Mouse (Mus musculus): ENCODE measurements around the gene Fbxo4. TPM values are rescaled to one million over a fixed set of nuclear protein-coding genes. Genes with fewer than 3 reads are reported as not detected.

The Fbxo4 gene
- polyA plus RNA-seq (2012; rRNA removed): 5.9 and 6.8 TPM in 2 replicates

- under 1% methylated on average over 61 of the region's 61 CpGs for WGBS
- Histone ChIP-seq H3K4me3 (ENCODE audit: extremely low read depth, insufficient read depth, insufficient read length) (peak within 1 kb of the TSS; percentile 68), H3K27ac (ENCODE audit: insufficient read depth, low read length) (peak within 1 kb of the TSS; percentile 96), H3K36me3 (ENCODE audit: control insufficient read depth, insufficient read depth, low read length) (peaks cover 3% of the 10 kb centered on the region; the same call in 1 of the 2 replicates), H3K4me1 (ENCODE audit: control insufficient read depth, insufficient read depth, insufficient read length) (peaks cover 4% of the 10 kb centered on the region), H3K27me3 (ENCODE audit: control insufficient read depth, insufficient read depth, low read length) (no peaks in the 10 kb centered on the region)
- peak in 1 of 2 experiments; percentile 62 for DNase-seq (ENCODE audit: low read depth in 1 of 2, low spot score in 2 of 2)
- no peak; the same call in none of the 2 replicates for TF ChIP-seq POLR2A (IDR thresholded peaks at IDR 0.05; ENCODE audit: low read depth, low read length)
- TF ChIP-seq CTCF (IDR thresholded peaks at IDR 0.05; ENCODE audit: extremely low read depth, insufficient read depth, insufficient read length, insufficient replicate concordance): no peak
Measured at GRCm38 (mm10) chr15:3979061-3979848, at the start of gene Fbxo4. Fbxo4 (minus strand) TSS chr15:3979573.

GRCm38 (mm10) chr15:4028960-4029359 lies 49.6 kb upstream of the Fbxo4 start:
- Histone ChIP-seq H3K27me3 (ENCODE audit: control insufficient read depth, insufficient read depth, low read length) (no peaks in the 10 kb centered on the region), H3K4me3 (ENCODE audit: extremely low read depth, insufficient read depth, insufficient read length) (no peak overlapping the region), H3K4me1 (ENCODE audit: control insufficient read depth, insufficient read depth, insufficient read length) (peaks cover 4% of the 10 kb centered on the region; the same call in 1 of the 2 replicates), H3K36me3 (ENCODE audit: control insufficient read depth, insufficient read depth, low read length) (no peaks in the 10 kb centered on the region), H3K27ac (ENCODE audit: insufficient read depth, low read length) (no peak overlapping the region)
- TF ChIP-seq POLR2A (IDR thresholded peaks at IDR 0.05; ENCODE audit: low read depth, low read length) (no peak), CTCF (IDR thresholded peaks at IDR 0.05; ENCODE audit: extremely low read depth, insufficient read depth, insufficient read length, insufficient replicate concordance) (no peak)
- DNase-seq (ENCODE audit: low read depth in 1 of 2, low spot score in 2 of 2): no peak

GRCm38 (mm10) chr15:4028411-4028700 lies 49.0 kb upstream of the Fbxo4 start:
- peaks cover 4% of the 10 kb centered on the region; the same call in 1 of the 2 replicates for H3K4me1 ChIP-seq (ENCODE audit: control insufficient read depth, insufficient read depth, insufficient read length)
- H3K27ac ChIP-seq (ENCODE audit: insufficient read depth, low read length): no peak overlapping the region
- H3K27me3 ChIP-seq (ENCODE audit: control insufficient read depth, insufficient read depth, low read length): no peaks in the 10 kb centered on the region
- H3K4me3 ChIP-seq (ENCODE audit: extremely low read depth, insufficient read depth, insufficient read length): no peak overlapping the region
- DNase-seq (ENCODE audit: low read depth in 1 of 2, low spot score in 2 of 2): no peak
- no peaks in the 10 kb centered on the region for H3K36me3 ChIP-seq (ENCODE audit: control insufficient read depth, insufficient read depth, low read length)
- TF ChIP-seq CTCF (IDR thresholded peaks at IDR 0.05; ENCODE audit: extremely low read depth, insufficient read depth, insufficient read length, insufficient replicate concordance): no peak
- TF ChIP-seq POLR2A (IDR thresholded peaks at IDR 0.05; ENCODE audit: low read depth, low read length): no peak
- 90% methylated on average over 6 of the region's 6 CpGs for WGBS

GRCm38 (mm10) chr15:4027671-4028410 lies 48.5 kb upstream of the Fbxo4 start:
- no peak for DNase-seq (ENCODE audit: low read depth in 1 of 2, low spot score in 2 of 2)
- Histone ChIP-seq H3K4me1 (ENCODE audit: control insufficient read depth, insufficient read depth, insufficient read length) (peaks cover 4% of the 10 kb centered on the region; the same call in 1 of the 2 replicates), H3K27me3 (ENCODE audit: control insufficient read depth, insufficient read depth, low read length) (no peaks in the 10 kb centered on the region), H3K36me3 (ENCODE audit: control insufficient read depth, insufficient read depth, low read length) (no peaks in the 10 kb centered on the region), H3K4me3 (ENCODE audit: extremely low read depth, insufficient read depth, insufficient read length) (peak overlapping the region; percentile 87), H3K27ac (ENCODE audit: insufficient read depth, low read length) (0 out of 2 replicates have a peak overlapping the region, but pooled peaks have one; percentile 86)
- 22% methylated on average over 6 of the region's 6 CpGs for WGBS
- TF ChIP-seq CTCF (IDR thresholded peaks at IDR 0.05; ENCODE audit: extremely low read depth, insufficient read depth, insufficient read length, insufficient replicate concordance) (no peak), POLR2A (IDR thresholded peaks at IDR 0.05; ENCODE audit: low read depth, low read length) (no peak)

- under 1% methylated on average over 65 of the region's 65 CpGs for WGBS
- peak overlapping the region; percentile 86 for H3K27ac ChIP-seq (ENCODE audit: insufficient read depth, low read length)
- H3K4me1 ChIP-seq (ENCODE audit: control insufficient read depth, insufficient read depth, insufficient read length): peaks cover 4% of the 10 kb centered on the region; the same call in 1 of the 2 replicates
- H3K4me3 ChIP-seq (ENCODE audit: extremely low read depth, insufficient read depth, insufficient read length): peak overlapping the region; percentile 87
- no peaks in the 10 kb centered on the region for H3K36me3 ChIP-seq (ENCODE audit: control insufficient read depth, insufficient read depth, low read length)
- TF ChIP-seq POLR2A (IDR thresholded peaks at IDR 0.05; ENCODE audit: low read depth, low read length) (peak; percentile 21; the same call in 1 of the 2 replicates), CTCF (IDR thresholded peaks at IDR 0.05; ENCODE audit: extremely low read depth, insufficient read depth, insufficient read length, insufficient replicate concordance) (no peak)
- H3K27me3 ChIP-seq (ENCODE audit: control insufficient read depth, insufficient read depth, low read length): no peaks in the 10 kb centered on the region
- DNase-seq (ENCODE audit: low read depth in 1 of 2, low spot score in 2 of 2): peak; percentile 51 to 81
Measured at GRCm38 (mm10) chr15:4026831-4027584, 47.6 kb upstream of the Fbxo4 start.

GRCm38 (mm10) chr15:4026231-4026773 lies 46.9 kb upstream of the Fbxo4 start, which contains the start of gene Oxct1:
Oxct1 (plus strand) TSS chr15:4026383.
- 2% methylated on average over 45 of the region's 45 CpGs for WGBS

More at GRCm38 (mm10) chr15:4026231-4026773, 46.9 kb upstream of the Fbxo4 start, which contains the start of gene Oxct1:
- Histone ChIP-seq H3K27me3 (ENCODE audit: control insufficient read depth, insufficient read depth, low read length) (no peaks in the 10 kb centered on the region), H3K36me3 (ENCODE audit: control insufficient read depth, insufficient read depth, low read length) (no peaks in the 10 kb centered on the region), H3K4me1 (ENCODE audit: control insufficient read depth, insufficient read depth, insufficient read length) (peaks cover 4% of the 10 kb centered on the region; the same call in 1 of the 2 replicates), H3K27ac (ENCODE audit: insufficient read depth, low read length) (peak within 1 kb of the TSS; percentile 86), H3K4me3 (ENCODE audit: extremely low read depth, insufficient read depth, insufficient read length) (peak within 1 kb of the TSS; percentile 87)
- TF ChIP-seq POLR2A (IDR thresholded peaks at IDR 0.05; ENCODE audit: low read depth, low read length): no peak
- TF ChIP-seq CTCF (IDR thresholded peaks at IDR 0.05; ENCODE audit: extremely low read depth, insufficient read depth, insufficient read length, insufficient replicate concordance): peak; percentile 59; the same call in 1 of the 2 replicates
- DNase-seq (ENCODE audit: low read depth in 1 of 2, low spot score in 2 of 2): peak; percentile 65 to 78

Measured in spleen, adult 2 months (tissue).